Mouse (Mus musculus) kidney, embryonic 15.5 days (tissue): Measurements from ENCODE around the gene Trio. TPM values are rescaled to one million over a fixed set of nuclear protein-coding genes. Genes with fewer than 3 reads are reported as not detected.

Source experiments
- ATAC-seq: fragments of 200-750 bp; cut with Nextera tagmentation; replicated peaks from 2 replicates; pipeline ENCODE4 v1.8.0; 2017; ENCODE audit warnings: moderate TSS enrichment; ENCODE audit not compliant: low FRiP score
- H3K27ac ChIP-seq: fragments of 300-500 bp; sonication (generic); 2 replicates; pipeline ENCODE4 v1.5.1; 2015; ENCODE audit warnings: mild to moderate bottlenecking, inconsistent platforms
- H3K27me3 ChIP-seq: fragments of 300-500 bp; sonication (generic); 2 replicates; pipeline ENCODE4 v1.6.1; 2015; ENCODE audit warnings: inconsistent platforms
- H3K36me3 ChIP-seq: fragments of 300-500 bp; sonication (generic); 2 replicates; pipeline ENCODE4 v1.6.1; 2015; ENCODE audit warnings: inconsistent platforms
- H3K4me1 ChIP-seq: fragments of 300-500 bp; sonication (generic); 2 replicates; pipeline ENCODE4 v1.6.1; 2015; ENCODE audit warnings: inconsistent platforms
- H3K4me2 ChIP-seq: fragments of 300-500 bp; sonication (generic); 2 replicates; pipeline ENCODE4 v1.6.1; 2015; ENCODE audit warnings: moderate library complexity, mild to moderate bottlenecking, inconsistent platforms
- H3K4me3 ChIP-seq: fragments of 300-500 bp; sonication (generic); replicated peaks from 2 replicates; pipeline ENCODE4 v1.5.1; 2015; ENCODE audit warnings: mild to moderate bottlenecking, inconsistent platforms
- H3K9ac ChIP-seq: fragments of 300-500 bp; sonication (generic); 2 replicates; pipeline ENCODE4 v1.6.1; 2015; ENCODE audit warnings: mild to moderate bottlenecking, inconsistent platforms
- H3K9me3 ChIP-seq: fragments of 300-500 bp; sonication (generic); replicated peaks from 2 replicates; pipeline ENCODE4 v1.6.1; 2016; ENCODE audit warnings: inconsistent platforms
- WGBS: fragments of 180-500 bp; shearing (Covaris S2); methylation state at CpG from one replicate; pipeline ENCODE4 v1.1.7; 2015; ENCODE audit warnings: mixed read lengths; 5-methylcytosine and 5-hydroxymethylcytosine counted together
- polyA plus RNA-seq: library from polyadenylated mRNA; unstranded; fragments of >200 nt; fragmentation: Nextera tagmentation; extraction: Ambion mirVana; gene quantifications from 2 replicates; pipeline ENCODE4 v1.2.1, GENCODE M21; 2015

Gene Trio
- polyA plus RNA-seq, 1 experiment from 2014 or later = 28.8 TPM

DNA sequence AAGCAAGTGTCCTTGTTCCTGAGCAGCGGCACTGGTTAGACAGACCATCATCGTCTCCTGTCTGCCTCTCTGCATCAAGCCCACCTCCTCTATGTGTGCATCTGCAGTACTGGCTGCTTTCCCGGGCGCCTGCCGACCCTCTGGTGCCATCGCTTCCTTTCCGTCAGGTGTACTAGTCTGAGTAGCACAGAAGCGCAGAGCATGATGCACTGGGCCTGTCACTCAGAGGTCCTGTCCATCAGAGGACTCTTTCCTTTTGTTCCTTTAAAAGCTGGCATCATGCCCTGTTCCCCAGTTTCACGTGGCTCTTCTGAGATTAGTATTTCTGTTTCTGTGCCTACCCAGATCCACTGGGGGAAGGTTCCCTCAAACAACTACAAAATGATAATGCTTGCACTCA is 67.8 kb downstream of the Trio start:
- Histone ChIP-seq H3K27ac (no peak overlapping the region), H3K4me2 (no peak overlapping the region), H3K9ac (no peak overlapping the region), H3K27me3 (no peaks in the 10 kb centered on the region), H3K4me3 (no peak overlapping the region), H3K4me1 (peaks cover 52% of the 10 kb centered on the region), H3K9me3 (no peaks in the 10 kb centered on the region), H3K36me3 (0 out of 2 replicates have a peak, but pooled peaks cover 2% of the 10 kb centered on the region)
- no peak for ATAC-seq
- 86% methylated on average over 9 of the region's 9 CpGs for WGBS

DNA sequence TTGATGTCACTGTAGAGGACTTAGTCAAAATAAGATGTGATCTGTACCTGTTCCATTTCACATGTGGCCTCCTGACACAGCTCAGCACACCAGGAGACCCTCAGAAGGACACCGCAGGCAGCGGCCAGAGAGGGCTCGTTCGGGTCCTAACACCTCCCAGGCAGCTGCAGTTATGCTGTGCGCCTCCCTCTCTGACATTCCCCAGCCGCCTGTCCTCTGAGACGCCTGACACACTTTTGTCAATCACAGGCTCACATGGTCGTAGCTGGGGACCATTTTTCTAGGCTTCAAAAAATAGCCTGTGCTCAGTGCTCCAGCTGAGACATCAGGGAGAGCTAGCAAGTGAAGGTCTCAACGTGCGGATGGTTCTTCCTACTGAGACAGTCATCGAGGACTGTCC is 70.0 kb downstream of the Trio start:
- Histone ChIP-seq H3K36me3 (0 out of 2 replicates have a peak, but pooled peaks cover 2% of the 10 kb centered on the region), H3K27me3 (no peaks in the 10 kb centered on the region), H3K4me2 (no peak overlapping the region), H3K4me3 (no peak overlapping the region), H3K27ac (no peak overlapping the region), H3K4me1 (peaks cover 32% of the 10 kb centered on the region), H3K9me3 (no peaks in the 10 kb centered on the region), H3K9ac (no peak overlapping the region)
- 49% methylated on average over 11 of the region's 11 CpGs for WGBS
- ATAC-seq = no peak

DNA sequence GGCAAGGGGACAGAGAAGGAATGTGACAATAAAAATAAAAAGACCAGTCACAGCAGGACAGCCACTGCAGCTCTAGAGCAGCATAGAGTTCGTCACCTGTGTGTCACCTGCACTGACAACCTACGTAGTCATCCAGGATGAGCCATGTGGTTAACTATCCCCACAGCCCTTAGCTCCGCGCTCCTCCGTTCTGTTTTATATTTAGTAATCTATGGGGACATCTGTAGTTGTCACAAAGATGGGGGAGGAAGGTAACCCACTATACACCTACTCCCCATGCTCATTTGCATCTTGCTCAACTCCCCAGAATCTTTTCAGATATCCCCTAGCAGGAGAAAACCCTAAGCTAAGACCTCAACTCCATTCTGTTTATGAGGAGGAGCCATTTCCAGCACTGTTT is 71.3 kb downstream of the Trio start:
- H3K4me1 ChIP-seq = peaks cover 21% of the 10 kb centered on the region
- H3K9ac ChIP-seq = no peak overlapping the region
- no peaks in the 10 kb centered on the region for H3K9me3 ChIP-seq
- H3K27ac ChIP-seq = no peak overlapping the region
- 95% methylated on average over 5 of the region's 5 CpGs for WGBS
- 0 out of 2 replicates have a peak, but pooled peaks cover 2% of the 10 kb centered on the region for H3K36me3 ChIP-seq
- no peak overlapping the region for H3K4me3 ChIP-seq
- H3K4me2 ChIP-seq = no peak overlapping the region
- no peaks in the 10 kb centered on the region for H3K27me3 ChIP-seq
- ATAC-seq = no peak

DNA sequence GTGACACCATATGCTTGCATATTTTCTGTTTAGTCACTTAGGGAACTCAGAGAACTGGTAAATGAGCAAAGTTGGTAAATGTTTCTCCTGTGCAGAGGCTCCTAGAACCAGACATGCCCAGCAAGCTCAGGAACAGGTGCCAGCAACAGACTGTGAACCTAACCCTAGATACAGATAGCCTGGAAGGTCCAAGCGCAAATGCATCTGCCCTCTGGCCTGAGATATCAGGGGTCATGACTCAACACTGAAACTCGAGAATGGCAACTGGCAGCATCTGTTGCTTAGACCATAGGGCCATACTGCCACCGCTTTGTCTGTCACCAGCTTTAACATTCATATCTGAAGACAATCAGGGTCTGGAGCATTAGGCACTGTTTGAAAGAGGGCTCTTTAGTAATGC is 72.1 kb downstream of the Trio start:
- Histone ChIP-seq H3K36me3 (0 out of 2 replicates have a peak, but pooled peaks cover 2% of the 10 kb centered on the region), H3K27me3 (no peaks in the 10 kb centered on the region), H3K4me1 (0 out of 2 replicates have a peak, but pooled peaks cover 17% of the 10 kb centered on the region), H3K9me3 (no peaks in the 10 kb centered on the region), H3K4me2 (no peak overlapping the region), H3K9ac (no peak overlapping the region), H3K4me3 (no peak overlapping the region), H3K27ac (no peak overlapping the region)
- no peak for ATAC-seq
- WGBS = 63% methylated on average over 3 of the region's 3 CpGs

DNA sequence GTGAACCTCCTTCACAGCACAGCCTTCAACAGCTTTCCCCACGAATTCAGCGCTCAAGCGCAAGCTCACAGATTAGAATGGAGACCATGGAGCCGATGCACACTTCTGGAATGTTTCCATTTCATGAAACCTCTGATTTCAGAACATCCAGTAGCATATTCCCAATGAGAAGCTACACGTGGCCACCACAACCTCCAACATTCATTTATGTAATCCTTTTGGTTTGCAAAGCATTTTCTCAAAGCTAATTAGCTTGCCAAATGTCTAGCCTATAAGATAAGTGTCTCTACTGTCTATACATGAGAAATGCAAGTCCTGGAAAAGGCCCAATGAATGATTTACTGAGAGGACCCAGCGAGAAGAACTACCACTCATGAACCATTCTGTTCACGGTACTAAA is 74.5 kb downstream of the Trio start:
- H3K36me3 ChIP-seq = no peaks in the 10 kb centered on the region
- WGBS = 88% methylated on average over 7 of the region's 7 CpGs
- no peak overlapping the region for H3K4me3 ChIP-seq
- H3K27me3 ChIP-seq = no peaks in the 10 kb centered on the region
- H3K9ac ChIP-seq = no peak overlapping the region
- H3K27ac ChIP-seq = no peak overlapping the region
- no peak for ATAC-seq
- H3K4me1 ChIP-seq = 0 out of 2 replicates have a peak, but pooled peaks cover 12% of the 10 kb centered on the region
- no peak overlapping the region for H3K4me2 ChIP-seq
- no peaks in the 10 kb centered on the region for H3K9me3 ChIP-seq

DNA sequence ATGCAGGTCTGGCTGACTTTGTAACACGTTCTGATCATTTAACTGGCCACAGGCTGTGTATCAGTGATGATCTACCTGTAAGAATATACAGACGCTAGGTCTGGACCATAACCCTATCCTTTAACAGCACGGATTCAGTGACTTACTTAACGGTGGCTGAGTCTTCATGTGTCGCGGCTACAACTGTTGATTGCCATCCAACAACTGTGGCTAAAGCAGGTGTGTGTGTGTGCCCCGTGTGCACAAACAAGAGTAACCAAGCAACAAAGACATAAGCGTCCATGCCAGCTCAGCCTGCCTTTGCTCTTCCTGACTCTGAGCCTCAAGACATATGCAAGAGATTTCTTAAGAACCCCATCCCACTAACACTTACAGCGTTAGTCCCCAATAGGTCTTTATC is 76.5 kb downstream of the Trio start:
- Histone ChIP-seq H3K36me3 (no peaks in the 10 kb centered on the region), H3K4me1 (peaks cover 10% of the 10 kb centered on the region), H3K4me3 (no peak overlapping the region), H3K27me3 (no peaks in the 10 kb centered on the region), H3K27ac (no peak overlapping the region), H3K9ac (no peak overlapping the region), H3K4me2 (no peak overlapping the region), H3K9me3 (no peaks in the 10 kb centered on the region)
- ATAC-seq = no peak
- 89% methylated on average over 9 of the region's 9 CpGs for WGBS

DNA sequence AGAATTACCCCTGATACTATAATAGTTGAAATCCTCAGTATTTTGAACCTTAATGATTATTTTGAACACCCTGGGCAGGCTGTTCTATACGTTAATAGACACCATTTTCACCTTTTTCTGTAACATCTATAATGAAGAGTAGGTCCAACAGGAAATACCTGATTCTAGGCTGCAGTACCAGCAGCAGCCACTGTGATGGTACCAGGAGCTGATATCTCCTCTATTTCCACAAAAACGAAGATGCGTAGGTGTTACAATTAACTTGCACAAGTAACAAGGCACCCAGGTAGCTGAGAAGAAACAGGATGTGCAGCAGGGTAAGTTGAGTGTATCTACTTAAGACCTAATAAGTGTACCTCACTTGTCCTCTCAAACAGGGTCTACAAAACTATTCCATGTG is 77.8 kb downstream of the Trio start:
- ATAC-seq = no peak
- Histone ChIP-seq H3K9ac (no peak overlapping the region), H3K4me1 (peaks cover 14% of the 10 kb centered on the region), H3K4me2 (no peak overlapping the region), H3K36me3 (no peaks in the 10 kb centered on the region), H3K27ac (no peak overlapping the region), H3K27me3 (no peaks in the 10 kb centered on the region), H3K9me3 (no peaks in the 10 kb centered on the region), H3K4me3 (no peak overlapping the region)
- WGBS = 87% methylated on average over 3 of the region's 3 CpGs

DNA sequence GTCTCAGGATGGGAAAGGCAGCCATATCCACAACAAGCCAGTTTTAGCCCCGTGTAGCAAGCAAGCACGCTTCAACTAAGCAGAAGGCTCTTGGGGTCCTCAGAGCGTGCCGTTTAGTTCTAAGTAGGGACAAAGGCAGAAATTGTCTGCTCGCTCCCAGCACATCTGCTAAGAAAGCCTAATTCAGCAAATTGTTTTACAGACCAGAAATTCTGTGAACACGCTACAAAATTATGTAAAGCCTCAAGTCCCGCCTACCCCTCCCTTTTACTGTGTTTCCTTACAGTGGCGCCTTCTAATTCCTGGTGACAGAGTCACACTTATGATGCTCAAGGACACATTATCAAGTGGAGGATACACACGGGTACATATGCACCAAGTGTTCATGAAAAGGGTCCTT is 80.1 kb downstream of the Trio start:
- H3K27me3 ChIP-seq = no peaks in the 10 kb centered on the region
- no peak overlapping the region for H3K4me2 ChIP-seq
- H3K27ac ChIP-seq = no peak overlapping the region
- H3K9ac ChIP-seq = no peak overlapping the region
- ATAC-seq = no peak
- no peaks in the 10 kb centered on the region for H3K36me3 ChIP-seq
- no peaks in the 10 kb centered on the region for H3K9me3 ChIP-seq
- WGBS = 79% methylated on average over 9 of the region's 9 CpGs
- H3K4me3 ChIP-seq = no peak overlapping the region
- peaks cover 34% of the 10 kb centered on the region for H3K4me1 ChIP-seq

DNA sequence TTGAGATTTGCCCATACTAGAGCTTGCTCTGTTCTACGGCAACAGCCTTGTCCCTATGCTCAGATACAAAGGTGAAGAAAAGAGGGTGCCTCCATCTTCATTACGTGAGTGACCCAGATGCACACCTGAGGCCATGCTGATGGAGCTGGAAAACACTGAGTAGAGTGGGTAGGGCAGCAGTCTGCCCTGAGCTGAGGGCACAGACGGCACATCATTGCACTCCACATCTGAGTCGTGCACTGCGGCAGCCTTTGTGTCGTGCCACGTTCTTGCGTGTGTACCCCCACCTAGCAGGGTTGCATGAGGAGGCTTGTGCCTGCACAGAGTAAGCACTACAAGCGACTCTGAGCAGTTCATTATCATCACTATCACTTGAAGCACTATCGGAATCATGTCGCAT is 80.8 kb downstream of the Trio start:
- Histone ChIP-seq H3K9me3 (no peaks in the 10 kb centered on the region), H3K4me1 (peaks cover 37% of the 10 kb centered on the region), H3K9ac (no peak overlapping the region), H3K27ac (no peak overlapping the region), H3K4me2 (no peak overlapping the region), H3K27me3 (no peaks in the 10 kb centered on the region), H3K36me3 (no peaks in the 10 kb centered on the region), H3K4me3 (no peak overlapping the region)
- WGBS = 90% methylated on average over 11 of the region's 11 CpGs
- no peak for ATAC-seq

DNA sequence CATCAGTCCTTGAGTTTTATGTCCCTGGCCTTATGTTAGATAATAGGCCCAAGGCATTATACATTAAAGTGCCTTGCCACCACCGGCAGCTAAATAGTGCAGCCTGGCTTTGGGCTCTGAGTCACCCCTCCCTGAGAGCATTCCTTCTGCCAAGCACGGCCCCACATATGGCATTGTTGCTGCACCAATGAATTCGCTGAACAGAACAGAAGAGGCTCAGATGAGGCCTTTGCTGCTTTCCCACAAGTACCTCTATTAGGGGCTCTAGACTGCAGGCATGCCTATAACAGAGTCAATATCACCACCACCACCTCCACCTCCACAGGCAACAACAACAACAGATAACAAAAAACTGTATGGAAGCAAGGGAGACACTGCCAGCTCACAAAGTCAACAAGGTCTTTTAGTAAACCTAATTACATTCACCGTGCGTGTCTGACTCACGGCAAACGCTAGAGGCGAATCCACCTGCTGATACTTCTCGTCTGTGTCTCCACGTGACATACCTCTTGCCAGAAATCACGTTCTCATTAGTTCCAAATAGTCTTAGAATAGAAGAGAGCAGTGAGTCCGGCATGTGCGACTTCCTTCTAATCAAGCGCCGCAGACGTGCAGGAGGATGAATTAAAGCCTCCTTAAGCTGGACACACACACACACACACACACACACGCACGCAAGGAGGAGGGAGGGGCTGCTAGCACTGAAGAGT is 82.0 kb downstream of the Trio start:
- Histone ChIP-seq H3K27me3 (no peaks in the 10 kb centered on the region), H3K9ac (no peak overlapping the region), H3K4me3 (no peak overlapping the region), H3K4me1 (peaks cover 43% of the 10 kb centered on the region), H3K9me3 (no peaks in the 10 kb centered on the region), H3K27ac (no peak overlapping the region), H3K36me3 (no peaks in the 10 kb centered on the region), H3K4me2 (no peak overlapping the region)
- 61% methylated on average over 18 of the region's 18 CpGs for WGBS
- 0 out of 2 replicates have a peak, but pooled peaks have one; percentile 31 for ATAC-seq

DNA sequence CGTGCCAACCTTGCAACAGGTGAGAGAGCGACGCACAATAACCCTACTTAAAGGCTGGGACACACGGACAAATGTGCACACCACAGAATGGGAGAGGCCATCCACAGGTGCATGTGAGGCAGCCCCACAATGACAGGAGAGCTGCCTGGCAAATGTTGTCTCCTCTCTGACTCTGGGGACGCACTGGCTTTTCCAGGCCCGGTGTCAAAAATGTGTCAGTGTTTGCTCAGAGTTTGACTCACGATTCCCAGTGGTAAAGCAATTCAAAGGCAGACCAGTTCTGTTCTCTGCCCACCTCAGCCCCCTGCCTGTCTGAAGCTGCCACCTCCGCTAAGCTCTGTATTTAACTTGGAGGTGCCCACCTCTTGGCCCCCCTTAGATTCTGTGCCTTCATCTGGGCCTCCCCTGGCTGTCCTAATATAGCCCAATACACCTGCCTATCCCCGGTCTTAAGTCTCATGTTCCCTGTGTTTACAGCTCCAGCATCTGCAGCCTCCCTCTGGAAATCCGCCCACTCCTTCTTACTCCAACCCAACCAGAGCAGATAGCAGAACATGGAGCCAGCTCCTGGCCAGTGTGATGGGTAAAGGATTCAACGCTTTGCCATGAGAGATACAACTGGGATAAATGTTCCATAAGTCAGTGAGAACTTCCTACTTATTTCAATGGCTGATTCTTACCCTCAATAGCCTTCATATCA is 83.3 kb downstream of the Trio start:
- Histone ChIP-seq H3K4me3 (no peak overlapping the region), H3K9me3 (no peaks in the 10 kb centered on the region), H3K27ac (no peak overlapping the region), H3K4me1 (peaks cover 56% of the 10 kb centered on the region), H3K27me3 (no peaks in the 10 kb centered on the region), H3K36me3 (no peaks in the 10 kb centered on the region), H3K9ac (no peak overlapping the region), H3K4me2 (no peak overlapping the region)
- 74% methylated on average over 11 of the region's 11 CpGs for WGBS
- ATAC-seq = no peak

DNA sequence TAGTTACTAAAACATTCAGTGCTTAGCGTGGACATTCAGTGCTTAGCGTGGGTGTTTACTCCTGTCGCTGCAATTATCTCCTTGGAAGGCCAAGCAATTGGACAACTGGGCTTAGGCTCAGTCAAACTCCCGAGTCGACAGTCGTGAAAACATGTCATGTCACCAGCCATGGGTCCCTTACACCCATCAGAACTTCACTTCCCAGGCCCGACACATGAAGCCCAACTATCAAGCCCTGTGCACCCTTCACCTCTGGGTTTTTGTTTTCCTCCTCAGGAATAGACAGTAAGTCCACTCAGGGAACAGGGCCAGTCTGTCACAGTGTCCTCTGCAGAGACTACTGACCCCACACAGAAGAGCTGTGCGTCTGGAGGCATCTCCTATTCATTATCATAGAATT is 84.2 kb downstream of the Trio start:
- Histone ChIP-seq H3K4me2 (no peak overlapping the region), H3K36me3 (no peaks in the 10 kb centered on the region), H3K9me3 (no peaks in the 10 kb centered on the region), H3K27ac (no peak overlapping the region), H3K4me3 (no peak overlapping the region), H3K9ac (no peak overlapping the region), H3K4me1 (peaks cover 65% of the 10 kb centered on the region), H3K27me3 (no peaks in the 10 kb centered on the region)
- 57% methylated on average over 8 of the region's 8 CpGs for WGBS
- ATAC-seq = no peak
